ENCODE assay signal across 8 mouse cellular contexts in the genomic region with DNA sequence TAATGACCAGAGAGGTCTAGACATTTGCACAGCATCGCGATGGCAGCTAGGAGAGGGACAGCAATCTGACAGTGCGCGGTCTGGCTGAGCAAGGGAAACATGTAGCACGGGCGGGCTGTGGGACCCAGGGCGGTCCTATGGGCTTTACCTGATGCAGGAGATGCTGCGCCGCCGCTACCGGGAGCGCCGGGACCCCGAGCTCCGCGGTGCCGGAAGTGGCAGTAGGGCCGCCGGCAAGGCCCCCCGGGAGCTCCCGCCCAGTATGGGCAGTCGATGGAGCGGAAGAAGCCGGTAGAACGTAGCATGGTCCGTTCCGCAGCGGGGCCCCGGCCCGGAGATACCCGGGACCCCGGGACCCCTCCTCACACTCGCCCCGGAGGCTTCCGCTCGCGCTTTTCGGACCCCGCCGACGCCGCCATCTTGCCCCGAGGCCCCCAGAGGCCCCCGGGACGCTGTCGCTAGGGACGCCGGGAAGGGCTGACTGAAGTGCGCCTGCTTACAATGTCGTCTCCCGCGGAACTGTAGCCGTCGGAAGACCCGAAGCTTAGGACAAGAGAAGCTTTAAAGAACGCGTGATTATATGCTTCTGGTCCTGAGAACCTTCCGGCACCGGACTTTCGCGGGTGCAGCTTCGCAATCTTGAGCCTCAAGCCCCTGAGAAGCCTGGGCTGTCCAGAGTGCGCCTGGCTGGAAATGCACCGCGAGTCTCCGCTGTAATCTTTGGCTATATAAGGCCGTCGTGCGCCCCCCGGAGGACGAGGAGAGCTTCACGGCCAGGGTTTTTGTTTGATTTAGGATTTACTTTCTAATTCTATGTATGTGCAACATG. TPM values are rescaled to one million over a fixed set of nuclear protein-coding genes. Genes with fewer than 3 reads are reported as not detected.
DNase-seq lines count a peak whose midpoint lies in the region; ATAC-seq and TF ChIP-seq lines count a peak whose summit lies in the region.

Gene Rexo1, minus strand, starts transcription at position 445 of the 829 bp plus-strand sequence.

- H3K27me3 ChIP-seq in C2C12 (ENCODE audit: control insufficient read depth, insufficient read depth, insufficient read length) = no peaks in the 10 kb centered on the region
- no peaks in the 10 kb centered on the region for H3K27me3 ChIP-seq in erythroblast, embryonic 14.5 days (ENCODE audit: control insufficient read depth)
- H3K27me3 ChIP-seq in heart, embryonic 11.5 days (ENCODE audit: control insufficient read depth, insufficient read depth, low read length) = no peaks in the 10 kb centered on the region
- no peaks in the 10 kb centered on the region for H3K27me3 ChIP-seq in kidney, embryonic 16.5 days (ENCODE audit: insufficient read depth, low read length)
- H3K27me3 ChIP-seq in liver, adult 2 months (ENCODE audit: control insufficient read depth, insufficient read depth, low read length) = no peaks in the 10 kb centered on the region
- H3K27me3 ChIP-seq in myocyte (ENCODE audit: control insufficient read depth, insufficient read depth, insufficient read length) = no peaks in the 10 kb centered on the region
- no peaks in the 10 kb centered on the region for H3K27me3 ChIP-seq in splenic B cell, adult 2 months (ENCODE audit: control insufficient read depth, insufficient read depth, low read length, poor library complexity, severe bottlenecking)

- H3K4me2 ChIP-seq in heart, embryonic 11.5 days = peak within 1 kb of the TSS; percentile 97
- peak within 1 kb of the TSS; percentile 91 for H3K4me2 ChIP-seq in kidney, embryonic 16.5 days (replicated peaks; ENCODE audit: low read depth, low read length)
- H3K4me2 ChIP-seq in myocyte (ENCODE audit: low read depth) = peak within 1 kb of the TSS; percentile 98

- H3ac ChIP-seq in C2C12 (ENCODE audit: control insufficient read depth, insufficient read length, low read depth) = peak within 1 kb of the TSS; percentile 75
- H3ac ChIP-seq in myocyte (ENCODE audit: control insufficient read depth, insufficient read length) = peak within 1 kb of the TSS; percentile 84

- H3K9me3 ChIP-seq in erythroblast, embryonic 14.5 days (ENCODE audit: control insufficient read depth, low read length) = no peaks in the 10 kb centered on the region
- H3K9me3 ChIP-seq in heart, embryonic 11.5 days (replicated peaks; ENCODE audit: control insufficient read depth, low read length) = no peaks in the 10 kb centered on the region
- H3K9me3 ChIP-seq in kidney, embryonic 16.5 days (ENCODE audit: low read length) = no peaks in the 10 kb centered on the region

- peaks cover 51% of the 10 kb centered on the region for H3K79me2 ChIP-seq in C2C12 (ENCODE audit: control insufficient read depth, insufficient read depth)
- H3K79me2 ChIP-seq in liver, adult 2 months (ENCODE audit: control insufficient read depth, insufficient read depth, low read length) = peaks cover 44% of the 10 kb centered on the region
- H3K79me2 ChIP-seq in myocyte (ENCODE audit: control insufficient read depth, insufficient read depth) = peaks cover 49% of the 10 kb centered on the region

- peak within 1 kb of the TSS; percentile 99 for H3K4me3 ChIP-seq in C2C12 (ENCODE audit: insufficient read depth, poor library complexity, severe bottlenecking)
- peak within 1 kb of the TSS; percentile 90 for H3K4me3 ChIP-seq in erythroblast, embryonic 14.5 days (replicated peaks)
- H3K4me3 ChIP-seq in heart, embryonic 11.5 days (ENCODE audit: low read depth, low read length) = peak within 1 kb of the TSS; percentile 100
- peak within 1 kb of the TSS; percentile 76 for H3K4me3 ChIP-seq in kidney, embryonic 16.5 days (ENCODE audit: low read length)
- H3K4me3 ChIP-seq in liver, adult 2 months (ENCODE audit: insufficient read depth, low read depth, low read length) = peak within 1 kb of the TSS; percentile 93
- H3K4me3 ChIP-seq in myocyte = peak within 1 kb of the TSS; percentile 98

- H3K4me1 ChIP-seq in erythroblast, embryonic 14.5 days (ENCODE audit: control insufficient read depth) = peaks cover 71% of the 10 kb centered on the region
- H3K4me1 ChIP-seq in heart, embryonic 11.5 days (ENCODE audit: control insufficient read depth, insufficient read depth, low read length) = peaks cover 28% of the 10 kb centered on the region
- H3K4me1 ChIP-seq in kidney, embryonic 16.5 days (ENCODE audit: insufficient read depth, low read length) = peaks cover 39% of the 10 kb centered on the region
- peaks cover 28% of the 10 kb centered on the region for H3K4me1 ChIP-seq in liver, adult 2 months (ENCODE audit: control insufficient read depth, insufficient read depth, low read length)

- TF ChIP-seq CTCF in C2C12 (IDR thresholded peaks at IDR 0.05; ENCODE audit: control insufficient read depth, insufficient read depth, insufficient read length) = peak; percentile 52
- peak; percentile 89 for TF ChIP-seq CTCF in brain, embryonic 14.5 days (IDR thresholded peaks at IDR 0.05; ENCODE audit: borderline replicate concordance, extremely low read depth, insufficient read depth, insufficient read length)
- peak; percentile 86 for TF ChIP-seq CTCF in liver, adult 2 months (IDR thresholded peaks at IDR 0.05; ENCODE audit: low read depth, low read length)

- peak; percentile 37; the same call in 1 of the 2 replicates for TF ChIP-seq POLR2A in brain, embryonic 14.5 days (IDR thresholded peaks at IDR 0.05; ENCODE audit: borderline replicate concordance, extremely low read depth, insufficient read depth, insufficient read length, poor library complexity, severe bottlenecking)
- TF ChIP-seq POLR2A in liver, adult 2 months (IDR thresholded peaks at IDR 0.05; ENCODE audit: extremely low read depth, insufficient read depth, low read length) = 0 out of 2 replicates have a peak, but pooled peaks have one; percentile 20
- TF ChIP-seq POLR2A in myocyte (IDR thresholded peaks at IDR 0.05; ENCODE audit: insufficient read length, low read depth) = peak; percentile 25

- WGBS in heart, embryonic 11.5 days (ENCODE audit: insufficient replicate concordance) = under 1% methylated on average over 72 of the region's 72 CpGs
- under 1% methylated on average over 65 of the region's 72 CpGs for WGBS in kidney, embryonic 16.5 days
- under 1% methylated on average over 72 of the region's 72 CpGs for WGBS in liver, adult 2 months

- peaks cover 46% of the 10 kb centered on the region for H3K79me3 ChIP-seq in C2C12 (ENCODE audit: low read depth)

- peak; percentile 74; the same call in 1 of the 2 replicates for ATAC-seq in heart, embryonic 11.5 days (replicated peaks; ENCODE audit: insufficient number of reproducible peaks, low FRiP score, low TSS enrichment)
- ATAC-seq in kidney, embryonic 16.5 days (ENCODE audit: low FRiP score, low TSS enrichment) = peak; percentile 84

- H3K27ac ChIP-seq in heart, embryonic 11.5 days (ENCODE audit: low read depth, low read length) = peak within 1 kb of the TSS; percentile 86
- peak within 1 kb of the TSS; percentile 96 for H3K27ac ChIP-seq in kidney, embryonic 16.5 days (ENCODE audit: low read length)
- H3K27ac ChIP-seq in liver, adult 2 months (replicated peaks; ENCODE audit: insufficient read depth, low read depth, low read length) = peak within 1 kb of the TSS; percentile 91

- DNase-seq in brain, embryonic 14.5 days (ENCODE audit: low read depth) = peak; percentile 98
- peak; percentile 86 for DNase-seq in liver, adult 2 months (ENCODE audit: extremely low read depth, low read depth, low spot score)
- DNase-seq in splenic B cell, adult 2 months (ENCODE audit: low read depth, low spot score) = peak; percentile 95

- H3K9ac ChIP-seq in heart, embryonic 11.5 days (ENCODE audit: low read depth, low read length) = peak within 1 kb of the TSS; percentile 97
- peak within 1 kb of the TSS; percentile 97 for H3K9ac ChIP-seq in kidney, embryonic 16.5 days (replicated peaks; ENCODE audit: low read length)
- peak within 1 kb of the TSS; percentile 94 for H3K9ac ChIP-seq in liver, adult 2 months (ENCODE audit: low read depth, low read length)

- H3K36me3 ChIP-seq in C2C12 (ENCODE audit: control insufficient read depth, insufficient read depth) = no peaks in the 10 kb centered on the region
- H3K36me3 ChIP-seq in erythroblast, embryonic 14.5 days (ENCODE audit: control insufficient read depth) = peaks cover 64% of the 10 kb centered on the region
- no peaks in the 10 kb centered on the region for H3K36me3 ChIP-seq in heart, embryonic 11.5 days (ENCODE audit: control insufficient read depth, insufficient read depth, low read length)
- H3K36me3 ChIP-seq in kidney, embryonic 16.5 days (ENCODE audit: insufficient read depth, low read length) = no peaks in the 10 kb centered on the region
- H3K36me3 ChIP-seq in liver, adult 2 months (ENCODE audit: control insufficient read depth, insufficient read depth, low read length) = no peaks in the 10 kb centered on the region
- H3K36me3 ChIP-seq in myocyte (ENCODE audit: control insufficient read depth, insufficient read depth) = peaks cover 5% of the 10 kb centered on the region
- no peaks in the 10 kb centered on the region for H3K36me3 ChIP-seq in splenic B cell, adult 2 months (ENCODE audit: control insufficient read depth, insufficient read depth, low read length, poor library complexity, severe bottlenecking)

TF ChIP-seq in C2C12, 6 proteins besides CTCF, POLR2A, EP300 and RAD21:
- peak; percentile 99 for TF ChIP-seq MAX (IDR thresholded peaks at IDR 0.05)
- no peak for TF ChIP-seq CEBPB (IDR thresholded peaks at IDR 0.05; ENCODE audit: low read depth)
- no peak for TF ChIP-seq FOSL1 (IDR thresholded peaks at IDR 0.05; ENCODE audit: insufficient read depth, low read length, poor library complexity, severe bottlenecking)
- no peak for TF ChIP-seq MYOG (IDR thresholded peaks at IDR 0.05; ENCODE audit: control insufficient read depth, extremely low read depth, insufficient read length)
- TF ChIP-seq MYOD1 (IDR thresholded peaks at IDR 0.05; ENCODE audit: control insufficient read depth, insufficient read length, low read depth) = no peak
TF ChIP-seq in C2C12: peak in this region for 1.

TF ChIP-seq in myocyte, 11 proteins besides CTCF, POLR2A, EP300 and RAD21 (continues in another document):
- TF ChIP-seq POLR2AphosphoS2 (IDR thresholded peaks at IDR 0.05; ENCODE audit: insufficient read length, low read depth) = peak; percentile 12
- no peak for TF ChIP-seq TCF3 (IDR thresholded peaks at IDR 0.05; ENCODE audit: insufficient read length, low read depth)
- no peak for TF ChIP-seq MYOD1 (IDR thresholded peaks at IDR 0.05; ENCODE audit: control insufficient read depth in 1 of 3, insufficient read length in 2 of 3, low read depth in 2 of 3)
- peak; percentile 98 for TF ChIP-seq SRF (IDR thresholded peaks at IDR 0.05; ENCODE audit: control insufficient read depth, insufficient read length, low read depth)
- no peak for TF ChIP-seq CEBPB (IDR thresholded peaks at IDR 0.05; ENCODE audit: insufficient read depth, poor library complexity, severe bottlenecking)

RNA-seq across cellular contexts. Expression of gene Rexo1, which starts in this region (rescaled TPM):
- polyA plus RNA-seq in C2C12 (2012; fragmentation: generic; extraction: Trizol) = 23.0 TPM
- polyA plus RNA-seq in brain, embryonic 14.5 days (2012; rRNA removed) = 59.9 and 72.0 TPM in 2 replicates
- 14.5 and 15.5 TPM in 2 replicates for polyA plus RNA-seq in erythroblast, embryonic 14.5 days (2012)
- 18.0 and 18.1 TPM in 2 replicates for polyA plus RNA-seq in heart, embryonic 11.5 days (2014; fragmentation: Nextera tagmentation; extraction: Ambion mirVana)
- polyA plus RNA-seq in kidney, embryonic 16.5 days (2015; fragmentation: Nextera tagmentation; extraction: Ambion mirVana) = 27.2 and 29.8 TPM in 2 replicates
- total RNA-seq in liver, adult 2 months (2014; rRNA removed) = 4.4 and 5.5 TPM in 2 replicates
- polyA plus RNA-seq in liver, adult 2 months (2012; rRNA removed) = 28.1 and 36.8 TPM in 2 replicates
- polyA plus RNA-seq in myocyte (2012; fragmentation: generic; extraction: Trizol) = 18.8 TPM

Comparison
In these comparisons a context has a peak if more than half of its experiments do, and no peak if none do; other contexts are left out.
1. Peak in every context shown above with its lines: DNase-seq, ATAC-seq, H3K4me3 ChIP-seq and H3K27ac ChIP-seq.